Mouse (Mus musculus) testis, adult 2 months (tissue): ENCODE measurements around the gene Stk38l. TPM values are rescaled to one million over a fixed set of nuclear protein-coding genes. Genes with fewer than 3 reads are reported as not detected.

Experiments
- H3K27ac ChIP-seq: fragments of 200-500 bp; 2 replicates; pipeline ENCODE4 v1.5.1; 2012; ENCODE audit warnings: low read depth, low read length; ENCODE audit not compliant: control insufficient read depth, insufficient read depth
- H3K27me3 ChIP-seq: fragments of 200-500 bp; 2 replicates; pipeline ENCODE4 v1.6.1; 2012; ENCODE audit warnings: mild to moderate bottlenecking, low read length, moderate library complexity; ENCODE audit not compliant: control insufficient read depth, insufficient read depth
- H3K36me3 ChIP-seq: fragments of 200-500 bp; 2 replicates; pipeline ENCODE4 v1.6.1; 2012; ENCODE audit warnings: mild to moderate bottlenecking, low read length; ENCODE audit not compliant: control insufficient read depth, insufficient read depth
- H3K4me1 ChIP-seq: fragments of 200-500 bp; 2 replicates; pipeline ENCODE4 v1.6.1; 2012; ENCODE audit warnings: low read length; ENCODE audit not compliant: control insufficient read depth, insufficient read depth
- H3K4me3 ChIP-seq: fragments of 200-500 bp; 2 replicates; pipeline ENCODE4 v1.5.1; 2012; ENCODE audit warnings: low read depth, mild to moderate bottlenecking, low read length, moderate library complexity, mixed read lengths; ENCODE audit not compliant: control insufficient read depth
- CTCF ChIP-seq: fragments of 200-500 bp; IDR thresholded peaks from 2 replicates; pipeline ENCODE4 v1.5.1; 2012; ENCODE audit warnings: low read depth, mild to moderate bottlenecking, inconsistent platforms, low read length, moderate library complexity; ENCODE audit not compliant: control insufficient read depth, insufficient read depth, insufficient replicate concordance
- POLR2A ChIP-seq: fragments of 200-500 bp; IDR thresholded peaks from 2 replicates; pipeline ENCODE4 v1.6.1; 2012; ENCODE audit warnings: low read depth, mild to moderate bottlenecking, inconsistent platforms, low read length, moderate library complexity; ENCODE audit not compliant: control insufficient read depth
- polyA plus RNA-seq: library from polyadenylated mRNA; depleted of rRNA; stranded (reverse); fragments of >200 nt; gene quantifications from 2 replicates; pipeline ENCODE4 v1.2.3, GENCODE M21; 2012

Gene Stk38l
- polyA plus RNA-seq, 1 experiment: 3.8 TPM

DNA sequence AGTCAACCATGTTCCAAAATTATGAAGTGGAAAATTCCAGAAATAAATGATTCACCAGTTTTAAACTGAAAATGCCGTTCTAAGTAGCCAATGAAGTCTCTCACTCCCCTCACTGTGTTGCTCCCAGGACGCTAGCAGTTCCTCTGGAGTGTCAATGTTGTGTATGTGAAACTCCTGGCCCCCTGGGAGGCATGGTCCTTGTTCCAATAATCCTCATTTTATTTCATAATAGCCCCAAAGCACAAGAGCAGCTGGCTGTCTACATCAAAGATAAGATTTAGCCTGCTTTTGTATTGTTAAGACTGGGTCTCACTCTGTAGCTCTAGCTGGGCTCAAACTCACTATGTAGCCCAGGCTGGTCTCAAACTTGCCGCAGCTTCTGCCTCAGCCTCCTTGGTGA is 990 bp upstream of the Stk38l start:
- Histone ChIP-seq H3K36me3 (no peaks in the 10 kb centered on the region), H3K4me3 (peak overlapping the region; percentile 92), H3K27ac (peak overlapping the region; percentile 96), H3K4me1 (peaks cover 3% of the 10 kb centered on the region; the same call in 1 of the 2 replicates), H3K27me3 (no peaks in the 10 kb centered on the region)
- no peak for TF ChIP-seq CTCF

DNA sequence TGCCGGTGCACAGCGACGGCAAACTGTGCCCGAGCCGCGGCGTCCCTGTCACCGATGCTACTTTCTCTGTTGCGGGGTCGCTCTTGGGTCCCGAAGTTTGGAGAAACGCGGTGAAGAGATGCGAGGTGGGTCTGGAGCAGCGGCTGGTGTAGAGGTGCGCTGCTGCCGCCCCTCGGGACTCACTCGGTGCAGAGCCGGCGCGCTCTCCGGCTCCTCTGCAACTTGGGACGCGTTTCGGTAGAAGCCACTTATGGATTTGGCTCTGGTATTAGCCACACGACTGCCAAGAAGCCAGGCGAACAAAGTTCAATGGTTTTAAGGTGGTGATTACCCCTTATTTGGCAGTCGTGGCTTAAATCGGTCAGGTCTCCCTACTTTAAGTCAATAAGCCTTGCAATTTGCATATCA is 593 bp downstream of the Stk38l start:
- H3K4me3 ChIP-seq: peak overlapping the region; percentile 92
- no peaks in the 10 kb centered on the region for H3K27me3 ChIP-seq
- TF ChIP-seq CTCF (no peak), POLR2A (no peak)
- peak overlapping the region; percentile 8 for H3K27ac ChIP-seq
- H3K36me3 ChIP-seq: no peaks in the 10 kb centered on the region
- peaks cover 3% of the 10 kb centered on the region; the same call in 1 of the 2 replicates for H3K4me1 ChIP-seq

DNA sequence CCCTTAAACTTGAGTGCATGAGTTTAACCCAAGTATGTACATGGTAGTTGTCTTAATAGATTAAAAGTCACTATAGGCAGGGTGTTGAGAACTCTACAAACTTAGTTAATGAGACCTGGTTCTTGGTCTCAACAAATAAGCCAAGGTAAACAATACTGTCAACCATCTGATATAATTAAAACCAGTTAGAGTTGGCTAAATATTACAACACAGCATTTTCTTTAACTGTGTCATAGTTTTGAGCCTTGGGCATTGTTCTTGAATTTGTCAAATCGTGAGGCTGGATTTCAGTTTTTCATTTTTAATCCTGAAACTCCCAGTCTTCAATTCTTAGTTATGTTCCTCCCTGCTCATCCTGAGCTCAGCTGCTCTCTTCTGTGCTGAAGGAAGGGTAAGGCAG is 6.2 kb downstream of the Stk38l start:
- TF ChIP-seq CTCF: no peak
- no peak for TF ChIP-seq POLR2A
- no peaks in the 10 kb centered on the region for H3K4me1 ChIP-seq
- H3K27ac ChIP-seq: no peak overlapping the region
- H3K36me3 ChIP-seq: no peaks in the 10 kb centered on the region
- no peak overlapping the region for H3K4me3 ChIP-seq
- H3K27me3 ChIP-seq: no peaks in the 10 kb centered on the region

DNA sequence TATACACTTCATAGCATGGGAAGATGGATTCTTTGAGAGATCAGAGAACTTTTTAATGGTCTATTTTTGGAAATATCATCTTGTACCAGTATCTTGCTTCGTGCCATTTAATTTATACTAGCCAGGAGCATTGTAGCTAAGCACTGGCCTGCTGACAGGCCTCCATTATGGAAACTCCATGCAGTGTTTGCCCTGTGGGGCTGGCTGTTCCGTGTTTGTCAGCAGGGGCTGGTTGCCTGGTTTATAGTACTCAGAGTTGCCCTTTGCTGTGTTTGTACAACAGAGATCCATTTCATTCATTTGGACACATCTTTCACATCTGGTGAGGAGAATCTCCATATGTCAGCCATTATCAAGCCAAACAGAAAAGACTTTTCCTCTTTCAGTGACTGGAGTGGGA is 6.9 kb downstream of the Stk38l start:
- H3K27me3 ChIP-seq: no peaks in the 10 kb centered on the region
- no peak overlapping the region for H3K4me3 ChIP-seq
- no peaks in the 10 kb centered on the region for H3K36me3 ChIP-seq
- H3K4me1 ChIP-seq: no peaks in the 10 kb centered on the region
- TF ChIP-seq CTCF (no peak), POLR2A (no peak)
- H3K27ac ChIP-seq: no peak overlapping the region

DNA sequence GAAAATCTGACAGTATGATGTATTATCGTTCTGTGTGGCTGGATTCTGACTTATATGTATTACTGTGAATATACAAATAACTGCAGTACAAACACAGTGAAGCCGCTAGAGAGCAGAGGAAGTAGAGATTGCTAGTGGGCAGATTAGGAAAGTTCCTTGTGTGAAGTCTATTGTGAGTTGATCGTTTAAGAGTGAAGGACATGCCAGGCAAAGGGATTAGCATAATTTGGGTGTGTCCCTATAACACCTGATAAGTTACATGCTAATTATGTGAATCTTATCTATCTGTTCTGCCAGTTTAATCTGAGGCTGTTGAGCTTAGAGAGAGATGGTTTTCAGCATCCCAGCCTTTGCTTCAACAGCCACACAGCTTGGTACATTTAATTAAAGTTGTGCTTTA is 7.4 kb downstream of the Stk38l start:
- Histone ChIP-seq H3K27ac (no peak overlapping the region), H3K27me3 (no peaks in the 10 kb centered on the region), H3K4me1 (no peaks in the 10 kb centered on the region), H3K36me3 (no peaks in the 10 kb centered on the region), H3K4me3 (no peak overlapping the region)
- TF ChIP-seq POLR2A: no peak
- TF ChIP-seq CTCF: no peak

DNA sequence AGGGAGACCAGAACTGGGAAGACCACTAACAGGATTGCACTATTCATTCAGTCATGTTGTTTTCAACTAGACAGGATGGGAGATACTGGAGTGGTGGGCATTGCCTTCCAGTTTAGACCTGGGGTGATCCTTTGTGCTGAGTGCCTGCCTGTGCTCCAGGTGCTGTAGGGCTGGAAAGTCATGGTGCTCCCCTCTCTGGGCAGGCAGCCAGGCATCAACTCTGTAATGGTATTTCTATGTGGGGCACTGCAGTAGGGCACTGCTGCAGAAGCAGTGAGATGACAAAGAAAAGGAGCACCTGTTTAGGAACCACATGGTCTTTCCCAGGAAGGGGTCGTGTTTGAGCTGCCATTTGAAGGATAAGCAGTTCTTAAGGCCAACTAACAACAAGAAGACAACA is 7.9 kb downstream of the Stk38l start:
- no peaks in the 10 kb centered on the region for H3K27me3 ChIP-seq
- no peak overlapping the region for H3K4me3 ChIP-seq
- H3K27ac ChIP-seq: no peak overlapping the region
- H3K4me1 ChIP-seq: no peaks in the 10 kb centered on the region
- no peak for TF ChIP-seq CTCF
- no peak for TF ChIP-seq POLR2A
- H3K36me3 ChIP-seq: no peaks in the 10 kb centered on the region

DNA sequence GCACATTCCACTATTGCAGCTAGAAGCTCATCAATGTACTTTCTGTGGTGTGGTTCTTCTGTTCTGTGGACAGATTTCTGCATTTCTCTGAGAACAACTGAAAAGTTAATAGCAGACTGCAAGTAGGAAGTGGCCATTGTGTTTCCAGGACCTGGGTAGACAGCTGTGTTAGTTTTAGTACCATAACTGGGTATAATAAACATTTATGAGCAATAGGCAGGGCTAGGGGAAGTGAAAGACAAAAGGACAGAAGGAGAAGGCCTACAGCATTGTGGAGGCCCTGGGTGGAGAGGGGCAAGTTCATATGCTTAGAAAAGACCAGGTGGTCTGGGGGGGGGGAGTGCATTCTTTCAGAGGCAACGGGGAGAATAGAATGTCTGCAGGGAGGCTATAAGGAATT is 8.8 kb downstream of the Stk38l start:
- TF ChIP-seq CTCF: no peak
- TF ChIP-seq POLR2A: no peak
- no peak overlapping the region for H3K4me3 ChIP-seq
- no peaks in the 10 kb centered on the region for H3K4me1 ChIP-seq
- no peak overlapping the region for H3K27ac ChIP-seq
- no peaks in the 10 kb centered on the region for H3K36me3 ChIP-seq
- H3K27me3 ChIP-seq: no peaks in the 10 kb centered on the region

DNA sequence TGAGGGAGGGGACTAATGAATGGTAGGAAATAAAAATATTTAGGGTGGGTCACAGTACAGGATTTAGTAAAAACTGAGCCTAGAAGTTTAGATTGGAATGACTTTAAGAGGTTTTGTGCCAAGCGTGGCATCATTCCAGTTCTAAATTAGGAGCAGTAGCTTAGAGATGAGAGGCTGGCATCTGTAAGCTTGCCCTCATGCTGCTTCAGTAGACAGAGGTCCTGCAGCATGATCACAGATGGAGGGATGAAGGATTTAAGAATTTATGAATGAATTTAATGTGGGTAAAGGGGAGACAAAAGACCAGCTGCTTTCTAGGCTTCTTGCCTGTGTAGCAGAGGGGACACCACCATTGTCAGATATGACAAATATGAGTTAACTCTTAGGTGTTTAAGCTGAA is 14.1 kb downstream of the Stk38l start:
- Histone ChIP-seq H3K4me3 (no peak overlapping the region), H3K27me3 (no peaks in the 10 kb centered on the region), H3K4me1 (no peaks in the 10 kb centered on the region), H3K27ac (no peak overlapping the region), H3K36me3 (no peaks in the 10 kb centered on the region)
- TF ChIP-seq CTCF (no peak), POLR2A (no peak)
